In genomic region chr13:95778761-95779161, GRCm38 (mm10) we compare ENCODE assay signal across 11 mouse cellular contexts.
A peak's percentile ranks its signal among the peaks of the same experiment; 100 is the strongest.
DNase-seq lines count a peak whose midpoint lies in the region; ATAC-seq and TF ChIP-seq lines count a peak whose summit lies in the region.
"Had no signal": no experiment of that assay in that cellular context is flagged by ENCODE, and none has a peak within 500 bp of the region (broad histone marks: within the 10 kb centered on the region; RNA-seq: fewer than 3 reads in every experiment).

No protein-coding gene starts in this region.

- no peak for TF ChIP-seq EP300 in liver, postnatal 0 days (IDR thresholded peaks at IDR 0.05; ENCODE audit: low read depth)

- peaks cover 48% of the 10 kb centered on the region for H3K4me1 ChIP-seq in liver, embryonic 12.5 days
- H3K4me1 ChIP-seq in liver, postnatal 0 days (ENCODE audit: insufficient read depth) = peaks cover 44% of the 10 kb centered on the region
- H3K4me1 ChIP-seq in stomach, embryonic 16.5 days (ENCODE audit: control insufficient read depth, insufficient read depth, low read length) = peaks cover 45% of the 10 kb centered on the region

- peak; percentile 20 for DNase-seq in gastrocnemius, adult 18-20 months (ENCODE audit: low spot score)
- no peak for DNase-seq in gastrocnemius, adult 8-10 months (ENCODE audit: low spot score in 2 of 2)
- DNase-seq in liver (peak; percentile 43), adipocyte (ENCODE audit: low spot score) (no peak)
- peak; percentile 78 for DNase-seq in liver, postnatal 0 days
- no peak for DNase-seq in cerebellum, postnatal 4 days (ENCODE audit: low spot score in 2 of 2)
- DNase-seq: thymus, postnatal 25 days had no signal

- no peak for TF ChIP-seq CTCF in liver, postnatal 0 days (IDR thresholded peaks at IDR 0.05; ENCODE audit: low read depth)

- no peak overlapping the region for H3K27ac ChIP-seq in liver, embryonic 12.5 days
- H3K27ac ChIP-seq in liver, postnatal 0 days (ENCODE audit: low read depth) = peak overlapping the region; percentile 34
- no peak overlapping the region for H3K27ac ChIP-seq in stomach, embryonic 16.5 days (ENCODE audit: low read length)
- H3K27ac ChIP-seq: liver, embryonic 15.5 days had no signal

- H3K9ac ChIP-seq in liver, embryonic 12.5 days = no peak overlapping the region
- no peak overlapping the region for H3K9ac ChIP-seq in liver, postnatal 0 days (replicated peaks)
- H3K9ac ChIP-seq in stomach, embryonic 16.5 days (ENCODE audit: low read length) = 0 out of 2 replicates have a peak overlapping the region, but pooled peaks have one; percentile 18
- H3K9ac ChIP-seq: liver, embryonic 15.5 days had no signal

- no peaks in the 10 kb centered on the region for H3K9me3 ChIP-seq in liver, embryonic 12.5 days (replicated peaks)
- no peaks in the 10 kb centered on the region for H3K9me3 ChIP-seq in liver, postnatal 0 days (ENCODE audit: low read length)
- no peaks in the 10 kb centered on the region for H3K9me3 ChIP-seq in stomach, embryonic 16.5 days (replicated peaks; ENCODE audit: control insufficient read depth, low read length)
- H3K9me3 ChIP-seq: liver, embryonic 15.5 days had no signal

- ATAC-seq in liver, embryonic 12.5 days = no peak
- ATAC-seq in liver, postnatal 0 days = no peak
- no peak for ATAC-seq in stomach, embryonic 16.5 days (ENCODE audit: insufficient read depth, low FRiP score)
- ATAC-seq: hindbrain, embryonic 16.5 days had no signal

- H3K4me3 ChIP-seq in liver, embryonic 12.5 days = no peak overlapping the region
- no peak overlapping the region for H3K4me3 ChIP-seq in liver, postnatal 0 days (ENCODE audit: low read depth, low read length)
- no peak overlapping the region for H3K4me3 ChIP-seq in stomach, embryonic 16.5 days (replicated peaks; ENCODE audit: low read length)
- H3K4me3 ChIP-seq: liver, embryonic 15.5 days had no signal

- WGBS in liver, embryonic 12.5 days (ENCODE audit: insufficient replicate concordance) = 27% methylated on average over 9 of the region's 9 CpGs
- 23% methylated on average over 9 of the region's 9 CpGs for WGBS in liver, postnatal 0 days (ENCODE audit: insufficient replicate concordance)
- WGBS in stomach, embryonic 16.5 days = 45% methylated on average over 9 of the region's 9 CpGs

- H3K4me2 ChIP-seq in liver, embryonic 12.5 days = no peak overlapping the region
- peak overlapping the region; percentile 31; the same call in 1 of the 2 replicates for H3K4me2 ChIP-seq in liver, postnatal 0 days (ENCODE audit: low read depth, low read length)
- no peak overlapping the region for H3K4me2 ChIP-seq in stomach, embryonic 16.5 days (ENCODE audit: low read depth, low read length)
- H3K4me2 ChIP-seq: liver, embryonic 15.5 days had no signal

- no peaks in the 10 kb centered on the region for H3K27me3 ChIP-seq in liver, embryonic 12.5 days (replicated peaks)
- no peaks in the 10 kb centered on the region for H3K27me3 ChIP-seq in liver, postnatal 0 days (ENCODE audit: insufficient read depth, low read length)
- H3K27me3 ChIP-seq in stomach, embryonic 16.5 days (ENCODE audit: control insufficient read depth, insufficient read depth, low read length) = no peaks in the 10 kb centered on the region
- H3K27me3 ChIP-seq: liver, embryonic 15.5 days had no signal

- no peaks in the 10 kb centered on the region for H3K36me3 ChIP-seq in liver, embryonic 12.5 days
- H3K36me3 ChIP-seq in liver, postnatal 0 days (replicated peaks; ENCODE audit: insufficient read depth, low read length) = no peaks in the 10 kb centered on the region
- no peaks in the 10 kb centered on the region for H3K36me3 ChIP-seq in stomach, embryonic 16.5 days (ENCODE audit: control insufficient read depth, insufficient read depth, low read length)
- H3K36me3 ChIP-seq: liver, embryonic 15.5 days had no signal

Comparison
In these comparisons a context has a peak if more than half of its experiments do, and no peak if none do; other contexts are left out.
1. DNase-seq: peak in gastrocnemius, adult 18-20 months (single experiment), liver (single experiment) and liver, postnatal 0 days (single experiment); none in gastrocnemius, adult 8-10 months (0 of 2), cerebellum, postnatal 4 days (0 of 2) and adipocyte (single experiment).